Mouse (Mus musculus) Patski (cell line): Measurements from ENCODE around the gene Spdye4c. TPM values are rescaled to one million over a fixed set of nuclear protein-coding genes. Genes with fewer than 3 reads are reported as not detected.

Source experiments
- ATAC-seq: fragments of 100-300 bp; one replicate; pipeline ENCODE4 v1.8.0; 2021
- CTCF ChIA-PET: fragments of 350-600 bp; sonication (Branson Sonifier 250); formaldehyde crosslinking; loops from one replicate; lab custom pipeline; 2022; ENCODE audit warnings: inconsistent platforms; lab: Charles Lee
- POLR2A ChIA-PET: fragments of 350-600 bp; sonication (Branson Sonifier 250); formaldehyde crosslinking; loops from one replicate; lab custom pipeline; 2022; ENCODE audit warnings: antibody characterized with exemption, inconsistent platforms; lab: Charles Lee
- DNase-seq: peaks from one replicate; pipeline ENCODE4 v3.0.0-alpha.2; 2011; ENCODE audit warnings: low read depth, low spot score
- H3K27me3 ChIP-seq: fragments of 371-371 bp; one replicate; pipeline ENCODE4 v1.5.1; 2021
- CTCF ChIP-seq: fragments of 100-300 bp; IDR thresholded peaks from one replicate; pipeline ENCODE4 v1.5.1; 2021
- in situ Hi-C: fragments of 300-500 bp; cut with MboI; formaldehyde crosslinking; loops from 3 replicates; pipeline ENCODE4 v1.11.1; 2018; ENCODE audit warnings: low pct_unique_long_range_greater_than_20kb, mixed read lengths
- polyA plus RNA-seq: library from polyadenylated mRNA; unstranded; gene quantifications from one replicate; pipeline ENCODE4 v1.2.3, GENCODE M21; 2021

Spdye4c gene
- polyA plus RNA-seq, 1 experiment from 2014 or later: not detected

DNA sequence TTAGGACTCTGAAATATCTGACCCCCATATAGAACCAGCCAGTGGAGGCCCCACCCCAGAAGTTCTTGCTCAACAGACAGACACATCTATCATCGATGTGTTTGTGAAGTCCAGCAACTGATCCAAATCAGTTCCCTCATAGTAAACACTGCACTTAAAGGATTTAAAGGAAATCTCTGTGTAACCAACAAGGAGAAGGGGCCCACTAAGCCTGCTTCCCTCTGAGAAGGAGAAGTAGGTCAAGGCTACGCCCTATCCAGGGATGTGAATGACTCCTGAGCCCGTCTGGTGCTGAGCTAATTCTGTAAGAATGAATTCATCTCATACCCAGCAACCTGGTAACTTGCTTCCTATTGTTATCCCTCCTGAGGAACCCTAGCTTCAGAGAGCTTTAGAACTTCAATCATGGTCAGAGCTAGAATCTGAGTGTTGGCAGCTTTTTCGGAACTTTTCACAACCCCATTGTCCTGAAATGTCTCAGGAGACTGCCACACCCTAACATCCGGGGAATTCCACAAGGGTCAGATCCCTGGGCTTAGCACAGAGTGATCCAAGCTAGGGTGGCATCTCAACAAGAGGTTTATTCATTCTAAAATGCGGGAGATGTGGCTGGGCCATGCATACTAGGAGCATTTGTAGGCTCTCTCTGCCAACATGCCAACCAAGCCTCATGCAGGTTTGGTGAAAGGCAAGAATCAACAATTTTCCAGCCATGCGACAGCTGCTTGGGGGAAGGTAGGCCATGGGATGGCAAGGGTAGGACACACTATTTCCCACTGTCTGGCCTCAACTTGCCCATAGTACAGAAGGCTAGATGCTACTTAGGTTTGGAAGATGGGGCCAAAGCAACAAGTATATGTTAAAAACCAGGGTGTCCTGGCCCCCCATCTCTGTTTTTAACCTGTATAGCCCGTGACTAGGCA is 38.0 kb upstream of the Spdye4c start:
- POLR2A ChIA-PET: interaction anchor here (1.2 kb wide), 1 partner anchor 125 kb away, joined by 3 read pairs; no protein-coding TSS in a partner anchor
- no peak for TF ChIP-seq CTCF
- DNase-seq (no peak), ATAC-seq (no peak)
- CTCF ChIA-PET: interaction anchor here (1.0 kb wide), 1 partner anchor 16 kb away, joined by 3 read pairs; no protein-coding TSS in a partner anchor
- in situ Hi-C loops: no loop called here
- no peaks in the 10 kb centered on the region for H3K27me3 ChIP-seq

DNA sequence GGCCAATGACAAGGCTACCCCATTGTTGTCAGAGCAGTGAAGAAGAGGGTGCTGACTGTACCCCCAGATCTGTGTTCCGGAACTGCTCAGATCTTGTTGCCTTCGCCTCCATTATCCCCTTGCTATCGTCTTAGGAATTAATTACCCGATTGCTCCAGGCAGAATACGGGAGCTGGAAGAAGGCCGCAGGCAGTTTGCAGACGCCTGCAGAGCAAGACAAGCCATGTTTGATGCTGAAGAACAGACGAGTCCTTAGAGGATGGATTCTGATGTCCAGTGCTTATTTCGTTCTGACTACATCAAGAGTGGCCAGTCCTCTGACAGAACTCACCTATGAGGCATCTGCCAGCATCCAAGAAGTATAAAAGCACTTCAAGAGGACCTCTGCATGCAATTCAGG is 35.9 kb upstream of the Spdye4c start:
- no peaks in the 10 kb centered on the region for H3K27me3 ChIP-seq
- in situ Hi-C loops: no loop called here
- ChIA-PET POLR2A (no interaction called here), CTCF (interaction anchor here (1.1 to 1.2 kb wide), 2 partner anchors 10 to 18 kb away, joined by 3 read pairs; no protein-coding TSS in a partner anchor)
- no peak for TF ChIP-seq CTCF
- ATAC-seq (no peak), DNase-seq (no peak)

DNA sequence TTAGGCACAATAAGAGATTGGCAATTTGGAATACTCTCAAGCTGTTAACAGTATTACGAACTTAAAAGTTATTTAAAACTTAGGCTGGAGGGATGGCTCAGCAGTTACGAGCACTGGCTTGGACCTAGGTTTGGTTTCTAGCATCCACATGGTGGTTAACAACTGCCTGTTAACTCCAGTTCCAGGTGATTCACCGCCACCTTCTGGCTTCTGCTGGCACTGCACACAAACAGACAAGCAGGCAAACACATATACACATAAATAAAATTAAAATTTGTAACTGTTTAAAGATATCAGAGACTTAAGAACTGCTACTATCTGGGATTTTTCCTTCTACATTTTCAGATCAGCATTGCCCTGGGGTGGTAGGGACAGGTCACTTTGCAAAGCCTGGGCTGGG is 26.8 kb upstream of the Spdye4c start:
- ChIA-PET POLR2A (no interaction called here), CTCF (no interaction called here)
- no peaks in the 10 kb centered on the region for H3K27me3 ChIP-seq
- in situ Hi-C loops: no loop called here
- peak; percentile 47 for TF ChIP-seq CTCF
- ATAC-seq (no peak), DNase-seq (no peak)

DNA sequence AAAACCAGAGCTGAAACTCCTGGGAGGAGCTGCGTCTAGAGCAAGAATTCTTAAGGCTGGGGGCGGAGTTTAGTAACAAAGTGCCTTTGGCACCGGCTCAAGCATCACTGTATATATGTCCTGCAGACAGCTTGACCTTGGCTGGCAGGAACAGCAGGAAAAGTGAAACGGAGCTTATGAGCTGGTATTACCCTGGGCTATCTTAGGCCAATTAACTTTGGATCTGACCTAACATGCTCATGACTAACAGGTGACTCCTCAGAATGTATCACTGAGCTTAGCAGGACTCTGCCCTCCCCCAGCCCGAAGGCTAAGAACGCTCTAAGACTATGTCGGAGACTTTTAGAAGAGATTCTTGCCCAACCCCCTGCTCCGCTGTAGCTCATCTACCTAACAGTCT is 25.1 kb upstream of the Spdye4c start:
- POLR2A ChIA-PET: interaction anchor here (1.4 kb wide), 1 partner anchor 21 kb away, joined by 3 read pairs; no protein-coding TSS in a partner anchor
- no peak for TF ChIP-seq CTCF
- ATAC-seq: peak; percentile 62

DNA sequence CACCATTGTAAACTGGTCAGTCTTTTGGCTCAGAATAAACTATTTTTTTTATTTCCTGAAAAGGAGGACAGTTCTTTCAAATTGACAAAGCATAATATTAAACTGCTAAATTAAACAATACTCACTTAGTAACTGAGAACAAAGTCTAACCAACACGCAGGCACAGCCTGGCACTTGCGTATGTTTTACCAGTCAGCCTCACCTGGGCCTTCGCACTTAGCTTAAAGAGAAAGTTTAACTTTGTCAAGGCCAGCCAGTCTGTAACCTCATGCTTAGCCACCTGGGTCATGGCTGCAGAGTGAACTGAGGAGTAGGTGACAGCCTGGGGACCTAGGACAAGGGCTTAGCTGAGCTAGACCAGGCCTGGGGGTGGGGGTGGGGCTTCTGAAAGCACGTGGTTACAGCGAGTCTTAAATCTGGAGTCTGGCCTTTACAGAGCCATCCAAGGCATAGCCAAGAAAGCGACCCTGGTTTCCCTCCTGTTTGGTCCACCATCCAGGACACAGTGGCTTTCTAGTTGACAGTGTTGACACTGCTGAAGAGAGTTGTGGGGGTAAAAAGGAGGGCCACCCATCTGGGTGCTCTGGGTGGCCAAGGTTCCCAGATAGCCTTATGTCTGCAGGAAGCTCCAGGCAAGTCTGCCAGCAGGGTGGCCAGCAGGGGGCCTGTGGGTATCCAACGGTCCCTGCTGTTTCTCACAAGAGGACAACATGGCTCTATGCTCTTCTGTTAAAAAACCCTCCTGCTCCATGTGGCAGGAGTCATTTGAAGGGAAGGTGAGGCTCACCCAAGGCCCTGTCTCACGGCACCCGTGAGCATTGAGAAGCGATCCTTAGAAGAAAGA is 24.5 kb upstream of the Spdye4c start:
- ATAC-seq: no peak
- ChIA-PET CTCF (interaction anchor here (1.2 to 3.2 kb wide), 3 partner anchors 19 to 154 kb away, joined by 3 to 14 read pairs (median 11); no protein-coding TSS in a partner anchor), POLR2A (interaction anchor here (1.2 to 1.4 kb wide), 2 partner anchors 10 to 21 kb away, joined by 3 to 7 read pairs; no protein-coding TSS in a partner anchor)
- in situ Hi-C loops: no loop called here
- no peaks in the 10 kb centered on the region for H3K27me3 ChIP-seq
- peak; percentile 48 for TF ChIP-seq CTCF
- no peak for DNase-seq

More for the DNA sequence above, 25.1 kb upstream of the Spdye4c start:
- DNase-seq: no peak
- in situ Hi-C loops: no loop called here
- no peaks in the 10 kb centered on the region for H3K27me3 ChIP-seq
- CTCF ChIA-PET: interaction anchor here (1.2 to 3.2 kb wide), 3 partner anchors 18 to 154 kb away, joined by 3 to 14 read pairs (median 11); no protein-coding TSS in a partner anchor

DNA sequence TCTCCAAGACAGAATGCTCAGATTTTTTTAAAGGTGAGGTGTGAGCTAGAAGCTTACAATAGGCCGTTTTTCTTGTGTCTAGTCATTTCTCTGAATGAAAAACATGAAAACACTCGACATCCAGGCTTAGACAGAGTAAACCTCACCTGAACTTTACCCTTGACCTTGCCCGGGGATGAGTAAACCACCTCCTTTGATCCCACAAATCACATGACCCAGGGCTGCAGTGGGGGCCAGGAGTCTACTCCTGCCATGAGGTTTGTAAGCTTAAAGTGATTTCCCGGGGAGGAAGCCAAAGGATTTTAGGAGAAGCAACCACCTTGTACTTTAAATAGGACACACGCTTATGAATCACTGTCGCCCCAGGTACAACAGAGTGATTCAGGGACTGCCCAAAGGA is 23.0 kb upstream of the Spdye4c start:
- in situ Hi-C loops: no loop called here
- TF ChIP-seq CTCF: no peak
- no peak for DNase-seq
- H3K27me3 ChIP-seq: no peaks in the 10 kb centered on the region
- POLR2A ChIA-PET: interaction anchor here (0.7 to 1.2 kb wide), 2 partner anchors 9 to 225 kb away, joined by 3 to 7 read pairs; no protein-coding TSS in a partner anchor
- no peak for ATAC-seq
- CTCF ChIA-PET: interaction anchor here (1.0 to 3.2 kb wide), 3 partner anchors 21 to 67 kb away, joined by 3 to 14 read pairs (median 11); no protein-coding TSS in a partner anchor

DNA sequence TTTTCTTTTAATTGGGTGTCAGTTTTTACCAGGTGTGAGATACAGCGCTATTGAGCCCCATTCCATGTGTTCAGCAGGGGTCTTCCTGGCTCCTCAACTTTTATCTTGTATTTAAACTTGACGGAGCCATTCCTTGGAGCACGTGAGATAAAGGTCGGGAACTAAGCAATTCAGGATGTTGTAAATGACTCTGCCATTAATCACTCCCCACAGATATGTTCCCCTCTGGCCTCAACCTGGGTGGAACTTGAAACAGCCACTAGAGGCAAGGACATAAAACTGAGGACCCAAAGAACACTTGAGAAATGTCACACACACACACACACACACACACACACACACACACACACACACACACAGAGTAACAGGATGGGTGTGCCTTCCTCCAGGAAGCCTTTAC is 22.5 kb upstream of the Spdye4c start:
- ATAC-seq (no peak), DNase-seq (no peak)
- CTCF ChIA-PET: interaction anchor here (1.0 to 3.2 kb wide), 4 partner anchors 21 to 67 kb away, joined by 3 to 14 read pairs (median 8); no protein-coding TSS in a partner anchor
- in situ Hi-C loops: no loop called here
- no peak for TF ChIP-seq CTCF
- H3K27me3 ChIP-seq: no peaks in the 10 kb centered on the region
- POLR2A ChIA-PET: interaction anchor here (0.7 to 0.8 kb wide), 2 partner anchors 73 to 225 kb away, joined by 3 read pairs; no protein-coding TSS in a partner anchor

DNA sequence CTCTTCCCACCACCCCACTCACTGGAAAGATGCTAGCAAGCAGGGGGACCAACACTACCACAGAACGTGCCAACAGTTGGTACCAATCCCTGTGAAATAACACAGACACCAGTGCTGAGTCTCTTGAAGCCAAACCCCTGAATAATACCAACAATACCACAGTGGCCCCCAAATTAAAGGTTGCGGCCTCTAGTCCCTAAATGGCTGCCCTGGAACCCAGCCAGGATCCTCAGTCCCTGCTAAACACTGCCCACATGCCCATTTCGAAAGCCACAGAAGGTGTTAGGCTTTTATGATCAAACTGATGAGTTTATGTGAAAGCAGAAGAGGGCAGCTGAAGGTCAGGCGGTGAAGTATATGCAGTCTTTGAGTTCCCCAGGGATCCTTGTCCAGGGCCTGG is 20.0 kb upstream of the Spdye4c start:
- TF ChIP-seq CTCF: no peak
- in situ Hi-C loops: loop anchor here (5.0 to 10.0 kb wide), 4 partner anchors 166 to 679 kb away; no protein-coding TSS in a partner anchor
- ChIA-PET POLR2A (no interaction called here), CTCF (interaction anchor here (1.1 to 1.2 kb wide), 2 partner anchors 26 to 488 kb away, joined by 3 to 5 read pairs; no protein-coding TSS in a partner anchor)
- H3K27me3 ChIP-seq: no peaks in the 10 kb centered on the region
- ATAC-seq: no peak
- no peak for DNase-seq

DNA sequence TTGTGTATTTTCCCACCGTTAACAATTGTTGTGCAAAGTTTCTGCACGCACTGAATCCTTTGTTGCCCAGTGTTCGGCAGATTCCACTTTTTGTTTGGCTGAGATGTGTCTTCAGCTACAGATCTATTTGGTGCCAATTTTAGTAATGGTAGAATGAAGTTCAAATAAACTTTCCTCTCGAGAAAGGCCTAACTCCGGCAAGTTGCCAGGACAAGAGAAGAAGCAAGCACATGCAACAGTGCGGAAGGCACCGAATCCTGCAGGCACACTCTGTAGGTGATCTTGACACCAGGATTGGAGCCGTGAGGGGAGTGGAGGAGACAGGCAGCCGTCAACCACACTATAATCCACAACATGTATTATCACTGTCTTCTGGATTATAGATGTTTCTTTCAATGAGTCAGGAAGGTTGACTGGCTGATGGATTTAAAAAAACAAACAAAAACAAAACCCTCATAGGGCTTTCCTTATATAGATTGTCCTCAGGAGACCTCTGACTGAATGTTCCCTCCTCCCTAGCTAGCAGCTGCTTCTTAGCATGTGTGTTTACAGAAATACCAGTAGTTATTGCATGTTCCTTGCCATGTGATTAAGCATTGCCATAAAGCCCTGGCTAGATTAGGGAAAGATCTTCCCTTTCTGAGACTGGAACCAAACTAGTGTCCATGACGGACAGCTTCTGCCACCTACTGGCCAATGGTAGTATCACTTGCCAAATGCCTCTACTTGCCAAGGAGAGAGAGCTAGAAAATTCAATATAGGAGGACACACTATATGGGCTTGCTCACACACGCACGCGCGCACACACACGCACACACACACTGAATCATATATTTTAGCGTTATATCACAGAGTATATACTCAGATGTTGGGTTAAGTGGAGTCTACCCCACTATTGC is 18.0 kb upstream of the Spdye4c start:
- no peaks in the 10 kb centered on the region for H3K27me3 ChIP-seq
- ChIA-PET CTCF (interaction anchor here (0.6 to 1.9 kb wide), 13 partner anchors 18 to 683 kb away, joined by 3 to 6 read pairs (median 4); no protein-coding TSS in a partner anchor), POLR2A (no interaction called here)
- peak; percentile 54 for ATAC-seq
- DNase-seq: no peak
- peak; percentile 92 for TF ChIP-seq CTCF
- in situ Hi-C loops: loop anchor here (5.0 to 10.0 kb wide), 4 partner anchors 168 to 681 kb away; no protein-coding TSS in a partner anchor
